Mouse (Mus musculus): ENCODE results near the gene Grin2a. TPM values are rescaled to one million over a fixed set of nuclear protein-coding genes. Genes with fewer than 3 reads are reported as not detected.

Gene Grin2a
- total RNA-seq (2014; fragmentation: Nextera tagmentation) (not detected in 2 replicates), total RNA-seq (2017) (not detected in 2 replicates)

- ATAC-seq (replicated peaks; ENCODE audit: low FRiP score, low TSS enrichment, poor library complexity, severe bottlenecking), result no peak
These were observed at the start of gene Grin2a for GRCm38 (mm10) chr16:9994951-9995813. TSS of gene Grin2a (minus strand) at chr16:9995560.

GRCm38 (mm10) chr16:10035582-10036215 lies 40.3 kb upstream of the Grin2a start:
- no peak for ATAC-seq (replicated peaks; ENCODE audit: low FRiP score, low TSS enrichment, poor library complexity, severe bottlenecking)

- ATAC-seq (replicated peaks; ENCODE audit: low FRiP score, low TSS enrichment, poor library complexity, severe bottlenecking), result no peak
These were observed 38.1 kb upstream of the Grin2a start for GRCm38 (mm10) chr16:10033416-10033979.

GRCm38 (mm10) chr16:10031891-10032290 lies 36.5 kb upstream of the Grin2a start:
- no peak for ATAC-seq (replicated peaks; ENCODE audit: low FRiP score, low TSS enrichment, poor library complexity, severe bottlenecking)

GRCm38 (mm10) chr16:10026741-10027140 lies 31.4 kb upstream of the Grin2a start:
- ATAC-seq (replicated peaks; ENCODE audit: low FRiP score, low TSS enrichment, poor library complexity, severe bottlenecking), result no peak

- ATAC-seq (replicated peaks; ENCODE audit: low FRiP score, low TSS enrichment, poor library complexity, severe bottlenecking), result no peak
These were observed 14.4 kb upstream of the Grin2a start for GRCm38 (mm10) chr16:10009743-10010142.

- no peak for ATAC-seq (replicated peaks; ENCODE audit: low FRiP score, low TSS enrichment, poor library complexity, severe bottlenecking)
These were observed 10.2 kb upstream of the Grin2a start for GRCm38 (mm10) chr16:10005606-10006005.

GRCm38 (mm10) chr16:10004096-10004495 lies 8.7 kb upstream of the Grin2a start:
- no peak for ATAC-seq (replicated peaks; ENCODE audit: low FRiP score, low TSS enrichment, poor library complexity, severe bottlenecking)

GRCm38 (mm10) chr16:10003001-10003400 lies 7.6 kb upstream of the Grin2a start:
- ATAC-seq (replicated peaks; ENCODE audit: low FRiP score, low TSS enrichment, poor library complexity, severe bottlenecking), result no peak

- no peak for ATAC-seq (replicated peaks; ENCODE audit: low FRiP score, low TSS enrichment, poor library complexity, severe bottlenecking)
These were observed 6.2 kb upstream of the Grin2a start for GRCm38 (mm10) chr16:10001601-10002000.

- ATAC-seq (replicated peaks; ENCODE audit: low FRiP score, low TSS enrichment, poor library complexity, severe bottlenecking), result no peak
These were observed 4.6 kb upstream of the Grin2a start for GRCm38 (mm10) chr16:9999926-10000325.

GRCm38 (mm10) chr16:9997931-9998330 lies 2.6 kb upstream of the Grin2a start:
- ATAC-seq (replicated peaks; ENCODE audit: low FRiP score, low TSS enrichment, poor library complexity, severe bottlenecking), result no peak

- no peak for ATAC-seq (replicated peaks; ENCODE audit: low FRiP score, low TSS enrichment, poor library complexity, severe bottlenecking)
These were observed 452 bp upstream of the Grin2a start for GRCm38 (mm10) chr16:9995814-9996210.

- ATAC-seq (replicated peaks; ENCODE audit: low FRiP score, low TSS enrichment, poor library complexity, severe bottlenecking), result no peak
These were observed 1.1 kb downstream of the Grin2a start for GRCm38 (mm10) chr16:9994041-9994950.

- ATAC-seq (replicated peaks; ENCODE audit: low FRiP score, low TSS enrichment, poor library complexity, severe bottlenecking), result no peak
These were observed 1.9 kb downstream of the Grin2a start for GRCm38 (mm10) chr16:9993255-9994040.

- no peak for ATAC-seq (replicated peaks; ENCODE audit: low FRiP score, low TSS enrichment, poor library complexity, severe bottlenecking)
These were observed 2.6 kb downstream of the Grin2a start for GRCm38 (mm10) chr16:9992773-9993221.

- no peak for ATAC-seq (replicated peaks; ENCODE audit: low FRiP score, low TSS enrichment, poor library complexity, severe bottlenecking)
These were observed 3.1 kb downstream of the Grin2a start for GRCm38 (mm10) chr16:9992076-9992772.

- ATAC-seq (replicated peaks; ENCODE audit: low FRiP score, low TSS enrichment, poor library complexity, severe bottlenecking), result no peak
These were observed 10.3 kb downstream of the Grin2a start for GRCm38 (mm10) chr16:9985041-9985440.

Measured in megakaryocyte-erythroid progenitor cell, adult 5-6 weeks (primary cell).